Mouse (Mus musculus) liver, embryonic 13.5 days (tissue): ENCODE data around the gene Hibadh. TPM values are rescaled to one million over a fixed set of nuclear protein-coding genes. Genes with fewer than 3 reads are reported as not detected.
"Not testable (repeated sequence)": the region's sequence is repeated elsewhere in the genome, so short reads cannot be mapped to it uniquely, and the experiment has no call there.

ENCODE experiments used
- ATAC-seq: fragments of 200-750 bp; cut with Nextera tagmentation; 2 replicates; pipeline ENCODE4 v1.8.0; 2017; ENCODE audit warnings: low read depth, mild to moderate bottlenecking, moderate number of reproducible peaks, moderate library complexity
- DNase-seq: peaks from one replicate; pipeline ENCODE4 v3.0.0; 2022
- H3K27ac ChIP-seq: fragments of 300-500 bp; sonication (generic); 2 replicates; pipeline ENCODE4 v1.5.1; 2015; ENCODE audit warnings: moderate library complexity, mild to moderate bottlenecking, inconsistent platforms
- H3K27me3 ChIP-seq: fragments of 300-500 bp; sonication (generic); 2 replicates; pipeline ENCODE4 v1.6.1; 2015; ENCODE audit warnings: mild to moderate bottlenecking, inconsistent platforms
- H3K36me3 ChIP-seq: fragments of 300-500 bp; sonication (generic); 2 replicates; pipeline ENCODE4 v1.6.1; 2015; ENCODE audit warnings: mild to moderate bottlenecking, inconsistent platforms
- H3K4me1 ChIP-seq: fragments of 300-500 bp; sonication (generic); replicated peaks from 2 replicates; pipeline ENCODE4 v1.6.1; 2015; ENCODE audit warnings: inconsistent platforms
- H3K4me2 ChIP-seq: fragments of 300-500 bp; sonication (generic); 2 replicates; pipeline ENCODE4 v1.6.1; 2015; ENCODE audit warnings: inconsistent platforms, mild to moderate bottlenecking, moderate library complexity
- H3K4me3 ChIP-seq: fragments of 300-500 bp; sonication (generic); replicated peaks from 2 replicates; pipeline ENCODE4 v1.5.1; 2015; ENCODE audit warnings: mild to moderate bottlenecking, inconsistent platforms
- H3K9ac ChIP-seq: fragments of 300-500 bp; sonication (generic); 2 replicates; pipeline ENCODE4 v1.6.1; 2015; ENCODE audit warnings: mild to moderate bottlenecking, inconsistent platforms
- H3K9me3 ChIP-seq: fragments of 300-500 bp; sonication (generic); replicated peaks from 2 replicates; pipeline ENCODE4 v1.6.1; 2016; ENCODE audit warnings: inconsistent platforms
- WGBS: fragments of 180-500 bp; shearing (Covaris S2); methylation state at CpG from one replicate; pipeline ENCODE4 v1.1.7; 2015; ENCODE audit not compliant: insufficient replicate concordance; 5-methylcytosine and 5-hydroxymethylcytosine counted together
- polyA plus RNA-seq: library from polyadenylated mRNA; unstranded; fragments of >200 nt; fragmentation: Nextera tagmentation; extraction: Ambion mirVana; gene quantifications from 2 replicates; pipeline ENCODE4 v1.2.1, GENCODE M21; 2015

Gene Hibadh
- 61.6 and 71.7 TPM in 2 replicates for polyA plus RNA-seq

- DNase-seq (peak; percentile 98), ATAC-seq (peak; percentile 99)
- H3K27ac ChIP-seq, result peak within 1 kb of the TSS; percentile 83
- H3K36me3 ChIP-seq, result no peaks in the 10 kb centered on the region
- peak within 1 kb of the TSS; percentile 86 for H3K9ac ChIP-seq
- H3K4me3 ChIP-seq, result peak within 1 kb of the TSS; percentile 80
- no peaks in the 10 kb centered on the region for H3K9me3 ChIP-seq
- WGBS, result under 1% methylated on average over 34 of the region's 34 CpGs
- H3K4me2 ChIP-seq, result peak within 1 kb of the TSS; percentile 87
- no peaks in the 10 kb centered on the region for H3K27me3 ChIP-seq
- H3K4me1 ChIP-seq, result peaks cover 28% of the 10 kb centered on the region
These were observed at the start of gene Hibadh for GRCm38 (mm10) chr6:52640224-52640712. Gene Hibadh, minus strand, starts transcription at chr6:52640389.

- H3K4me2 ChIP-seq, result no peak overlapping the region
- no peak for DNase-seq
- no peak overlapping the region for H3K27ac ChIP-seq
- no peaks in the 10 kb centered on the region for H3K9me3 ChIP-seq
- H3K4me1 ChIP-seq, result peaks cover 2% of the 10 kb centered on the region; the same call in 1 of the 2 replicates
- WGBS, result 69% methylated on average over 5 of the region's 5 CpGs
- no peak overlapping the region for H3K4me3 ChIP-seq
- H3K27me3 ChIP-seq, result no peaks in the 10 kb centered on the region
- no peak overlapping the region for H3K9ac ChIP-seq
- ATAC-seq, result no peak
- no peaks in the 10 kb centered on the region for H3K36me3 ChIP-seq
These were observed 46.8 kb upstream of the Hibadh start for GRCm38 (mm10) chr6:52686901-52687500.

- no peaks in the 10 kb centered on the region for H3K36me3 ChIP-seq
- WGBS, result 69% methylated on average over 3 of the region's 3 CpGs
- no peak for ATAC-seq
- H3K4me1 ChIP-seq, result peaks cover 8% of the 10 kb centered on the region; the same call in 1 of the 2 replicates
- H3K4me3 ChIP-seq, result no peak overlapping the region
- H3K4me2 ChIP-seq, result no peak overlapping the region
- no peaks in the 10 kb centered on the region for H3K27me3 ChIP-seq
- no peak for DNase-seq
- no peak overlapping the region for H3K9ac ChIP-seq
- no peaks in the 10 kb centered on the region for H3K9me3 ChIP-seq
- no peak overlapping the region for H3K27ac ChIP-seq
These were observed 42.4 kb upstream of the Hibadh start for GRCm38 (mm10) chr6:52682607-52683006.

GRCm38 (mm10) chr6:52681847-52682485 is 41.8 kb upstream of the Hibadh start:
- H3K4me1 ChIP-seq, result peaks cover 8% of the 10 kb centered on the region; the same call in 1 of the 2 replicates
- H3K9me3 ChIP-seq, result no peaks in the 10 kb centered on the region
- no peak overlapping the region for H3K4me2 ChIP-seq
- H3K4me3 ChIP-seq, result no peak overlapping the region
- ATAC-seq (no peak), DNase-seq (no peak)
- H3K9ac ChIP-seq, result no peak overlapping the region
- no peaks in the 10 kb centered on the region for H3K27me3 ChIP-seq
- no peak overlapping the region for H3K27ac ChIP-seq
- no peaks in the 10 kb centered on the region for H3K36me3 ChIP-seq
- WGBS, result 59% methylated on average over 6 of the region's 6 CpGs

- no peak for ATAC-seq
These were observed 40.4 kb upstream of the Hibadh start for GRCm38 (mm10) chr6:52680458-52681032.

GRCm38 (mm10) chr6:52679565-52679964 is 39.4 kb upstream of the Hibadh start:
- no peak for DNase-seq
- H3K27ac ChIP-seq, result no peak overlapping the region

More at GRCm38 (mm10) chr6:52680458-52681032, 40.4 kb upstream of the Hibadh start:
- H3K36me3 ChIP-seq, result no peaks in the 10 kb centered on the region
- H3K4me3 ChIP-seq, result no peak overlapping the region
- H3K27ac ChIP-seq, result no peak overlapping the region
- no peak overlapping the region for H3K9ac ChIP-seq
- H3K27me3 ChIP-seq, result no peaks in the 10 kb centered on the region
- H3K4me1 ChIP-seq, result peaks cover 8% of the 10 kb centered on the region; the same call in 1 of the 2 replicates
- H3K9me3 ChIP-seq, result no peaks in the 10 kb centered on the region
- H3K4me2 ChIP-seq, result no peak overlapping the region
- WGBS, result 52% methylated on average over 8 of the region's 8 CpGs
- DNase-seq, result no peak

GRCm38 (mm10) chr6:52677534-52677933 is 37.3 kb upstream of the Hibadh start:
- WGBS, result 56% methylated on average over 4 of the region's 4 CpGs
- not testable (repeated sequence) for H3K4me2 ChIP-seq, H3K4me1 ChIP-seq, H3K27ac ChIP-seq, ATAC-seq, DNase-seq, H3K9ac ChIP-seq, H3K4me3 ChIP-seq, H3K9me3 ChIP-seq, H3K27me3 ChIP-seq, H3K36me3 ChIP-seq

More at GRCm38 (mm10) chr6:52679565-52679964, 39.4 kb upstream of the Hibadh start:
- Histone ChIP-seq H3K4me2 (no peak overlapping the region), H3K9me3 (no peaks in the 10 kb centered on the region), H3K36me3 (no peaks in the 10 kb centered on the region), H3K27me3 (no peaks in the 10 kb centered on the region), H3K9ac (no peak overlapping the region), H3K4me1 (peaks cover 8% of the 10 kb centered on the region; the same call in 1 of the 2 replicates), H3K4me3 (no peak overlapping the region)
- 65% methylated on average over 9 of the region's 9 CpGs for WGBS
- ATAC-seq, result no peak

- WGBS, result 54% methylated on average over 4 of the region's 4 CpGs
- no peak for DNase-seq
- no peak overlapping the region for H3K27ac ChIP-seq
- no peak overlapping the region for H3K9ac ChIP-seq
- H3K4me2 ChIP-seq, result no peak overlapping the region
- no peaks in the 10 kb centered on the region for H3K9me3 ChIP-seq
- H3K27me3 ChIP-seq, result no peaks in the 10 kb centered on the region
- H3K4me1 ChIP-seq, result peaks cover 1% of the 10 kb centered on the region; the same call in 1 of the 2 replicates
- ATAC-seq, result no peak
- no peak overlapping the region for H3K4me3 ChIP-seq
- H3K36me3 ChIP-seq, result no peaks in the 10 kb centered on the region
These were observed 35.2 kb upstream of the Hibadh start for GRCm38 (mm10) chr6:52675222-52675921.

GRCm38 (mm10) chr6:52674541-52674940 is 34.4 kb upstream of the Hibadh start:
- DNase-seq, result no peak
- Histone ChIP-seq H3K9ac (no peak overlapping the region), H3K27me3 (no peaks in the 10 kb centered on the region), H3K4me1 (no peaks in the 10 kb centered on the region), H3K4me3 (no peak overlapping the region), H3K9me3 (no peaks in the 10 kb centered on the region), H3K27ac (no peak overlapping the region), H3K36me3 (no peaks in the 10 kb centered on the region), H3K4me2 (no peak overlapping the region)
- WGBS, result 68% methylated on average over 12 of the region's 12 CpGs
- ATAC-seq, result no peak

GRCm38 (mm10) chr6:52673706-52674105 is 33.5 kb upstream of the Hibadh start:
- Histone ChIP-seq H3K4me3 (no peak overlapping the region), H3K36me3 (no peaks in the 10 kb centered on the region), H3K4me2 (no peak overlapping the region), H3K4me1 (no peaks in the 10 kb centered on the region), H3K9me3 (no peaks in the 10 kb centered on the region), H3K9ac (no peak overlapping the region), H3K27me3 (no peaks in the 10 kb centered on the region), H3K27ac (no peak overlapping the region)
- DNase-seq (no peak), ATAC-seq (no peak)
- WGBS, result 71% methylated on average over 7 of the region's 7 CpGs

GRCm38 (mm10) chr6:52672539-52672938 is 32.4 kb upstream of the Hibadh start:
- no peaks in the 10 kb centered on the region for H3K27me3 ChIP-seq
- no peak overlapping the region for H3K4me2 ChIP-seq
- no peak overlapping the region for H3K27ac ChIP-seq
- H3K4me3 ChIP-seq, result no peak overlapping the region
- H3K9me3 ChIP-seq, result no peaks in the 10 kb centered on the region
- DNase-seq, result no peak
- no peak for ATAC-seq
- no peak overlapping the region for H3K9ac ChIP-seq
- H3K4me1 ChIP-seq, result no peaks in the 10 kb centered on the region
- no peaks in the 10 kb centered on the region for H3K36me3 ChIP-seq
- 26% methylated on average over 2 of the region's 2 CpGs for WGBS
